Mouse (Mus musculus) spleen, postnatal 10 days (tissue): Measurements from ENCODE around the gene Olfr826.
"Not testable (repeated sequence)": the region's sequence is repeated elsewhere in the genome, so short reads cannot be mapped to it uniquely, and the experiment has no call there.

Experiments
- DNase-seq, 2 experiments: peaks; one replicate each; pipeline ENCODE4 v3.0.0; 2021 to 2022; ENCODE audit warnings: low spot score in 2 of 2

The Olfr826 gene

DNA sequence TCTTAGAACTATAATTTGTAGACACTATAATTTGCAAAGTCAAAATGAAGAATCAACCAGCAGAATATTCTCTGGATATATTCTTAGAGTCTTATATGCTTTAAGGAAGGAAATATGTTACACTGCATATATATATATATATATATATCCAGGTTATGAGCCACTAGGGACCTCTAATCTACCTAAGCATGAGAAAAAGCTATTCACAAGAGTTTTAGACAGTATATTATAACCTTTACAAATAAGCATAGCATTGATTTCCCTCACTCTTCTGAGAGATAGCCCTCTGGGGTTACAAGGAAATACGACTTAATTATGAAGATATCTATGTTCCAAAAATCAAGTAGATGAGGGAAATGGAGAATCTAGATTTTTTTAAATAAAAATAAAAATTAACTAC, at the start of gene Olfr826:
TSS of gene Olfr826 (minus strand) at position 101 of the 400 bp plus-strand sequence.
- DNase-seq, result no peak

DNA sequence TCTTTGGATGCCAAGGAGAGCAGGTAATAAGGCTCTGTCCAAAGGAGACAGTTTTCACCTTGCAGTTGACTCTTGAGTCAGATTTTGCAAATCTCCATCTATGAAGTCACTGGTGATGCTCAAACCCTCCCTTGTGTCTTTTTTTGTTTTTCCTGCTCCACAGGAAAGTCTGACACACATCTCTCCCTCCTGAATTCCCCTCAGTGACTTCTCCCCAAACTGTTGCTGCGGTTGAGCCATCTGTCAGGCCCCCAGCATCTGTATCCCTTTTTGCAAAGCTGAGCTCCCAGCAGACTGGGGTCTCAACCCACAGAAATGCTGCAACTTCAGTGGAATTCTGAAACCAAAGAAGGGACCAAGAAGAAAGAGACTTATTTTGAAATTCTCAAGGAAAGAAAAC, 48.1 kb upstream of the Olfr826 start:
- no peak for DNase-seq

DNA sequence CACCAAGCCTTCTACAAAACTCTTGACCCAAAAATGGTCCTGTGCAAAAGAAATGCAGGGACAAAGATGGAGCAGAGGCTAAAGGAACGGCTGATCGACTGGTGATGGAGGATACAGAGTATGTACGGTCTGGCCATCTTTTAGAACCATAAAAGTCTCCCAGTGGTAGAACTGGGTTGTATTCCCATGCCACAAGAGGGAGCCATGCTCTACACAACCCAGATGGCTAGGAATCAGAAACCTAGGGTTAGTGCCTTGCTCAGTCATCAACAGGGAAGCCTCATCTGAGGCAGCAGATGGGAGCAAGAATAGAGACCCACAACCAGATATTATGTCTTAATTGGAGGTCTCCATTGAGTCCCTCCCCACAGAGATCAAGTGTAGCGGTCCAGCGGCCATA, 45.6 kb upstream of the Olfr826 start:
- no peak for DNase-seq

DNA sequence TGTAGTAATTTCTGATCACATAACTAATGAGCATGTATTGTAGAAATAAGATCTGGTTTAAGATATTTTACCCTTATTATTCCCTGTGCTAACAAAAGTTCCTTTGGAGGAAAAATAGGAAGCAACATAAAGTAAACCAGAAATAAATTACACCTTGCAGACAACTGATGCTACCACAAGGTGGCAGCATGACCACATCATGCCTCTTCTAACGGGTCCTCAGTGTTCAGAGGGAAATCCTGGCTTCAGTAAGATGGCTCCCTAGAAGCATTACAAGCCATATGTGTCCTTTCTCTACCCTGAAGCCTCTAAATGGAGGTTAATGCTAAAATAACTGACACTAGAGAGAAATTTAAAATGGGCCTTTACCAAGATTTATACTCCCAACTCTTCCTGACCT, 44.3 kb upstream of the Olfr826 start:
- DNase-seq, result peak; percentile 6 to 54

DNA sequence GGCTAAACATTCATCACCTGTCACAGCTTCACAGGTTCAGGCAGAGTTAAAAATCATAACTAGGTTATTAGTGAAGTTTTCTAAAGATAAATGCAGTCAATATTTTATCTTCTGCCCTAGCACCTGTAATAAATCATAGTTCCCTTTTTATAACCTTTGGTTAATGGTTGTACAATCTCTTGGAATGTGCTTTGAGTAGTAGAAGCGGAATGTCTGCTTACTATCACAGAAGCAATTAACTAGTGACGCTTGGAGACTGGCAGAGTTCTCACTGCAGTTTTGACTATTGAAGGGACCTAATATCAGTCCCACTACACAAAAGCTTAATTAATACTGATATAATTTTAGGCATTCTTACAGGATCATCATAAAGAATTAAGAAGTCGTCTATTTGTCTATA, 41.0 kb upstream of the Olfr826 start:
- no peak for DNase-seq

DNA sequence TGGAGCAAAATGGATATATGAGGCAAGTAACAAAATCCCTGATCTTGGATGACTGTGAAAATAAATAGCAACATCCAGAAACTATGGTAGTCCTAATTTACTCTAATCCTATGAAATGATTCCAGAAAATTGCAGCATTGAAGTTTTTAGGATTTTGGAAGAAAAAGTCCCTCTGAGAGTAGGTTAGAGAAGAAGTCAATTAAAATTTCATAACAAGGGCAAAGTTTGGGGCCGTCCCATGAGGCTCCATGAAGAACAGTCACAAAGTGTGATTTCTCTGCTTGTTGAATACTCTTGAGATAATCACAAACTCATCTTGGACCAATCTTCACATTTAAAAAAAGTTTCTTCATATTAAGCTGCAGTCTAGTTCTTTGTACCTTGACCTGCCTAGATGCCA, 30.3 kb upstream of the Olfr826 start, which contains the start of gene Olfr827:
TSS of gene Olfr827 (minus strand) at position 101 of the 400 bp plus-strand sequence.
- no peak for DNase-seq

DNA sequence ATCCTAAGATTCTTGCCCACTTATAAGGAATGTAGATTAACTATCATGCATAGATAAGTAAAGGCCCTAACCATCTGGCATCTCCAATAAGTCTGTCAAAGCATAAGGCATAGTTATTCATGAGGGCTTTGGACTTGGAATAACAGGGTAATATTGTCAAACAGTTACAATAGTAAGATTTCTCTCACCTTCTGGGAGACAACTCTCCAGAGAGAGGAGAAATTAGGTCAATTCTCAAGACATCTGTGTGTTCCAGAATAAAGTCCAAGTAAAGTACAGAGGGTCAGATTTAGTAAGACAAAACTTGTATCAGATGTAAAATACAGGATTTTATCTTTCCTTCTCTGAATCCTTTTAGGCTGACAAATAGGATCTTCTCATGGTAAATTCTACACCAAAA, 17.3 kb downstream of the Olfr826 start, which contains the start of gene Olfr825:
TSS of gene Olfr825 (minus strand) at position 101 of the 400 bp plus-strand sequence.
- no peak for DNase-seq

DNA sequence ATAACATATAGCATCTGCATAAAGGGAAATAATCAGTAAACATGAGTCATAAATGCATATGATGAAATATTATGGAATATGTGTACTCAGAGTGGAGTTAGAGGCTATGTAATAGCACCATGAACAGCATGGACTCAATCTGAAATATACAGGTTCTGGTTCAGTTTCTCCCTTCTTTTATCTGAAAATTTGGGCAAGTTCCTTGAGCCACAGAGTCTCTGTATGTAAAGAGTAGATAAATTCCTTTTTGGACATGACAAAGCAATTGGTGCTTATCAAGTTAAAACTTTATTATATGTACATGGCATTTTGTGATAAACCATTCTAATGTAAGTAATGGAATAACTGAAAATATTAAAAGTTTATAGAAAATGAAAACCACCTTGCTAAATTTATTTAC, 18.8 kb downstream of the Olfr826 start:
- DNase-seq, result no peak

DNA sequence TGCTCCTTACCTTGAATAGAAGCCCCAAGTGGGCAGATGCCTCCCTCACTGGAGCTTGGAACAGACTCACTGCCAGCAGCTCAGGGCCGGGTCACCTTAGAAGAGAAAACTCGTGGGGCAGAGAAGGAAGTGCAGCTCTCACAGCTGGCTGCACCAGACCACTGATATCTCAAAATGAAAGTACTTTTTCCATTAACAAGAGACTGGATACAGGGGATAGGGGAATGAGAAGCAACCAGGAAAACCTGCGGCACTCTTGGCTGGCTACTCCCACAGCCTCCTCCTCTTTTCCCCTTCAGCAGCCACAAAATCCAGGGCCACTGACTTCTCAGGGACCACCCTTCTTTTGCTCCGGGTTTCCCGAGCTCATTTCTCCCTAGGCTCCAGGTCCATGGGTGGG, 39.9 kb downstream of the Olfr826 start:
- DNase-seq, result no peak

DNA sequence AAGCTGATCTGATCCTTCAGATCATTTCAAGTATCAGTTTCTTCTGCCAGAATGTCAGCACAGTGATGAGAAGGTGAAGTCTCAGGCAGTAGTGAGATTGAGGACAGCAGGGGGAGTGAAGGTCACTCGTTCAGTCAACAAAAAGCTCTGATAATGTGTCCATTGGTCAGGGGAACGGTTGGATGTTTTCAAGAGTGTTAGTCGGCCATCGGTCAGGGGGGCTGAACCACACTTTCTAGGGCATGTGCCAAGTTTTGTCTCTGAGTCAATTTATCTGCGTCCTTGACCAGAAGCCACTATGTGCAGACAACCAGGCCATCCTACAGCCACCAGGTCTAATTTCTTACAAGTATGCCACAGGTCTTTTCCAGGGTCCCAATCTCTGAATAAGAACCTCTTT, 41.5 kb downstream of the Olfr826 start:
- not testable (repeated sequence) for DNase-seq

DNA sequence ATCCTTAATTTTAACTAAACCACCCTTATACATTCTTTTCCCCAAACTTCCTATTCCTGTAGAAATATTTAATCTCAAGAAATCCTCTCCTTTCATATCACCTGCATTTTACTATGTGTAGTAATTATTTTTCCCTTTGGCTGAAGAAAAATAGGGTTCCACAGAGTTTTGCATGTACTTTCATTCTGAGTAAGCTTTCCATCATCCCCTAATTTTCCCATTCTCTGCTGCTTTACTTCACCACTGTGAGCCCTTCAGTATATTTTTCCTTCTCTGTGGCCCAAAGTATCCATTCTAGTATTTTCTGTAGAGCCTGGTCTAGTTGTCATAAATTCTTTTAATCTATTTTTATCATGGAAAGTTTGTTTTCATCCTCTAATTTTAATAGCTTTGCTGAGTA, 49.2 kb downstream of the Olfr826 start:
- no peak for DNase-seq

DNA sequence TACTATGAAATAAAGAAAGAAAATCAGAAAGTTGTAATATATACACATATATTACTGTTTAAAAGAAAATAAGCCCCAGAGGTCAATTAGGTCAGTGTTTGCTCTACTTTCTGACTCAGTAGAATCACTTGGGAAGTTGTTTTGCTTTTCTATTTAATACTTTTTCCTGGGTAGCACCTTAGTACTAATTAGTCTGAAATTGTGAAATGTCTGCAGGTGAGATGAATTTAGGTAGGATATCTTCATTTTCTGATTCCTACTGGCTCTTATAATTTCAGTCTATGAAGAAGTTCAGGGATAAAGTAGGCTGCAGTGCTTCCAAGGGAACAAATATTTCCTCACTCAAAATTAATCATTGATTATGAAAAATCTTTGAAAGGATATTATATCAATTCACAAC, 54.1 kb downstream of the Olfr826 start, which contains the start of gene Olfr824:
TSS of gene Olfr824 (minus strand) at position 101 of the 400 bp plus-strand sequence.
- DNase-seq, result not testable (repeated sequence)
